Mouse (Mus musculus) MEL (cell line): ENCODE results near the gene Dgkh.

ENCODE experiments used
- CTCF ChIP-seq, 3 experiments: IDR thresholded peaks in 2 of 3; conservative IDR thresholded peaks in 1 of 3; 2 replicates each; pipeline ENCODE4 v1.5.1; 2011 to 2012; ENCODE audit warnings: low read length in 3 of 3, low read depth in 2 of 3, mild to moderate bottlenecking in 2 of 3, improper control_type of control experiment in 1 of 3, inconsistent platforms in 1 of 3, mixed read lengths in 1 of 3, moderate library complexity in 1 of 3; ENCODE audit not compliant: control insufficient read depth in 1 of 3, insufficient read depth in 1 of 3, poor library complexity in 1 of 3, severe bottlenecking in 1 of 3
- EP300 ChIP-seq, 2 experiments: IDR thresholded peaks; 2 replicates each; pipeline ENCODE4 v1.6.1; 2011; ENCODE audit warnings: improper control_type of control experiment in 2 of 2, low read length in 2 of 2, low read depth in 1 of 2, mild to moderate bottlenecking in 1 of 2
- GABPA ChIP-seq: IDR thresholded peaks from 2 replicates; pipeline ENCODE4 v1.6.1; 2012; ENCODE audit warnings: low read depth, mild to moderate bottlenecking, inconsistent platforms, low read length, improper control_type of control experiment, moderate library complexity
- MAX ChIP-seq: IDR thresholded peaks from 2 replicates; pipeline ENCODE4 v1.6.1; 2011; ENCODE audit warnings: low read length, improper control_type of control experiment
- POLR2A ChIP-seq, 2 experiments: IDR thresholded peaks; 2 replicates each; pipeline ENCODE4 v1.6.1; 2011 to 2012; ENCODE audit warnings: low read length in 2 of 2, mild to moderate bottlenecking in 2 of 2, control low read depth in 1 of 2, improper control_type of control experiment in 1 of 2, low read depth in 1 of 2, moderate library complexity in 1 of 2; ENCODE audit not compliant: control insufficient read depth in 1 of 2, insufficient read depth in 1 of 2, poor library complexity in 1 of 2
- POLR2AphosphoS5 ChIP-seq: IDR thresholded peaks from 2 replicates; pipeline ENCODE4 v1.6.1; 2012; ENCODE audit warnings: low read depth, borderline replicate concordance, mild to moderate bottlenecking, inconsistent platforms, low read length, moderate library complexity, mixed read lengths
- UBTF ChIP-seq: IDR thresholded peaks from 2 replicates; pipeline ENCODE4 v1.6.1; 2012; ENCODE audit warnings: low read depth, mild to moderate bottlenecking, inconsistent platforms, low read length, improper control_type of control experiment, moderate library complexity, borderline replicate concordance; ENCODE audit not compliant: insufficient read depth
- ZNF384 ChIP-seq: IDR thresholded peaks from 2 replicates; pipeline ENCODE4 v1.6.1; 2012; ENCODE audit warnings: low read depth, mild to moderate bottlenecking, inconsistent platforms, low read length, improper control_type of control experiment

DNA sequence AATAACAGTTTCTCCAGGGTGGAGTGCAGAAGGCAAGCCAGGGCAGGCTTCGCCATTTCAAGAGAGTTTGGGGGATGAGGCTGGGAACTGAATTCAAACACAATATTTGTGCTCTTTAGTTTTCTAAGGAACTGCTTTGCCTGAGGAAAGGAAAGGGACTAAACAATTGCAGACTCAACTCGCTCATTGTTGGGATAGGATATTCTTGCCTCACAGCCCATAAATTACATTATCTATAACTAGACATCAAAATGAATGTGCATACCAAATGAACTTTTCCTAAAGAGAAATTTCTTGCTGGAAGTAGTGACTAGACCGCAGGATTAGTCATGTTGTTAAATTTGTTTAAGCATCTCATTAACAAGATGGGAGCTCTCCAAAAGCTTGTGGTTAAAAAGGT, 14.9 kb upstream of the Dgkh start:
- TF ChIP-seq POLR2AphosphoS5 (no peak), MAX (no peak), POLR2A (IDR thresholded peaks at IDR 0.05; ENCODE audit: control insufficient read depth in 1 of 2, insufficient read depth in 1 of 2, low read depth in 1 of 2, low read length in 2 of 2, poor library complexity in 1 of 2) (no peak), CTCF (IDR thresholded peaks at IDR 0.05 in 2 of 3, conservative IDR thresholded peaks at IDR 0.05 in 1 of 3; ENCODE audit: control insufficient read depth in 1 of 3, insufficient read depth in 1 of 3, low read depth in 2 of 3, low read length in 3 of 3, poor library complexity in 1 of 3, severe bottlenecking in 1 of 3) (no peak), GABPA (no peak), UBTF (no peak), EP300 (IDR thresholded peaks at IDR 0.05; ENCODE audit: low read depth in 1 of 2, low read length in 2 of 2) (no peak), ZNF384 (no peak)
